ENCODE assay signal across 32 mouse cellular contexts in genomic region chr5:36146589-36146988, GRCm38 (mm10). TPM values are rescaled to one million over a fixed set of nuclear protein-coding genes. Genes with fewer than 3 reads are reported as not detected.
"Had no signal": no experiment of that assay in that cellular context is flagged by ENCODE, and none has a peak within 500 bp of the region (broad histone marks: within the 10 kb centered on the region; RNA-seq: fewer than 3 reads in every experiment).

No protein-coding gene starts in this region.

- H3K9me3 ChIP-seq: embryonic facial prominence, embryonic 10.5 days; embryonic facial prominence, embryonic 12.5 days; embryonic facial prominence, embryonic 13.5 days; embryonic facial prominence, embryonic 15.5 days; forebrain, embryonic 10.5 days; forebrain, embryonic 12.5 days; forebrain, embryonic 13.5 days; forebrain, embryonic 15.5 days; heart, embryonic 10.5 days had no signal

- DNase-seq: cerebellum, postnatal 10 days; cerebellum, postnatal 14 days; cerebellum, postnatal 25 days; cerebellum, postnatal 36 days; embryo, embryonic 11 days; forebrain, postnatal 0 days; gastrocnemius, adult 2 months; gastrocnemius, postnatal 10 days; gastrocnemius, postnatal 14 days; gastrocnemius, postnatal 25 days; gastrocnemius, postnatal 36 days; heart, adult 11 months; heart, adult 18-20 months; heart, adult 2 months had no signal

- H3K9ac ChIP-seq: embryonic facial prominence, embryonic 12.5 days; embryonic facial prominence, embryonic 13.5 days; embryonic facial prominence, embryonic 15.5 days; forebrain, embryonic 12.5 days; forebrain, embryonic 13.5 days; forebrain, embryonic 15.5 days; forebrain, postnatal 0 days had no signal

- H3K4me3 ChIP-seq: embryonic facial prominence, embryonic 10.5 days; embryonic facial prominence, embryonic 12.5 days; embryonic facial prominence, embryonic 13.5 days; embryonic facial prominence, embryonic 15.5 days; erythroblast, embryonic 14.5 days; forebrain, embryonic 10.5 days; forebrain, embryonic 12.5 days; forebrain, embryonic 13.5 days; forebrain, embryonic 15.5 days; gastrocnemius, adult 2 months; heart, adult 2 months; heart, embryonic 10.5 days had no signal

- H3K4me1 ChIP-seq: embryonic facial prominence, embryonic 15.5 days had no signal

- H3K4me2 ChIP-seq: embryonic facial prominence, embryonic 12.5 days; embryonic facial prominence, embryonic 13.5 days; embryonic facial prominence, embryonic 15.5 days; forebrain, embryonic 12.5 days; forebrain, embryonic 13.5 days; forebrain, embryonic 15.5 days; heart, embryonic 11.5 days had no signal

- H3K27me3 ChIP-seq: embryonic facial prominence, embryonic 12.5 days; embryonic facial prominence, embryonic 15.5 days; forebrain, embryonic 15.5 days had no signal

- H3K27ac ChIP-seq: embryonic facial prominence, embryonic 10.5 days; embryonic facial prominence, embryonic 12.5 days; embryonic facial prominence, embryonic 13.5 days; embryonic facial prominence, embryonic 15.5 days; forebrain, embryonic 12.5 days; forebrain, embryonic 13.5 days; forebrain, embryonic 15.5 days; gastrocnemius, adult 2 months; heart, adult 2 months; heart, embryonic 10.5 days had no signal

- H3K36me3 ChIP-seq: embryonic facial prominence, embryonic 10.5 days; embryonic facial prominence, embryonic 12.5 days; embryonic facial prominence, embryonic 13.5 days; embryonic facial prominence, embryonic 15.5 days; forebrain, embryonic 10.5 days; forebrain, embryonic 12.5 days; forebrain, embryonic 15.5 days; heart, embryonic 10.5 days had no signal

RNA-seq across cellular contexts. Expression of gene Psapl1, which starts 57.2 kb away (rescaled TPM):
- total RNA-seq: common myeloid progenitor, adult 5-6 weeks; forebrain, postnatal 0 days; gastrocnemius, adult 2 months; gastrocnemius, adult 8-10 months; gastrocnemius, postnatal 10 days; gastrocnemius, postnatal 14 days; gastrocnemius, postnatal 25 days; gastrocnemius, postnatal 36 days; granulocyte monocyte progenitor cell, adult 5-6 weeks; heart, adult 18-20 months; heart, adult 2 months; heart, adult 8-10 months had no signal
- polyA plus RNA-seq: cortical plate, adult 2 months; erythroblast, embryonic 14.5 days; forebrain, embryonic 14.5 days; forebrain, postnatal 0 days; frontal cortex, adult 2 months had no signal
